In the genomic region with DNA sequence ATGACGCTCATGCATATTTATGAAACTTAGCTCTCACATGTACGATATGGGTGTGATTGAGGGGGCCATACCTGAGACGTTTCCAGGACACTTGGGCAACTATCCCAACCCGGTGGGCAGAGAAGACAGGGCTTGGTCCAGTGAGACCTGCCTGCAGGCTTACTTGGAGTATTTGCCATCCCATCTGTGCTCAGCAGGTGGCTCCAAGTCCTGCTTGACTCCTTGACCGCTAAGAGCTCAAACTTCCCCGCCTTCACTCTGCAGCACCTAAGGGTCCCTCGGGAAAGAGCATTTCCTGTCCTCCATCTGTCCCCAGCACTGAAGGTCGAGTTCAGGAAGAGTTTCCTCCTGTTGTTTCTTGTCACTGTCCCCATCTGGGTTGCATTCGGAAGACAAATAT, we compare ENCODE assay signal across 18 mouse cellular contexts.
DNase-seq lines count a peak whose midpoint lies in the region; ATAC-seq and TF ChIP-seq lines count a peak whose summit lies in the region.
"Had no signal": no experiment of that assay in that cellular context is flagged by ENCODE, and none has a peak within 500 bp of the region (broad histone marks: within the 10 kb centered on the region; RNA-seq: fewer than 3 reads in every experiment).

No protein-coding gene starts in this region.

- DNase-seq in embryo, embryonic 11 days: peak; percentile 33
- DNase-seq in embryo, embryonic 10.5 days (ENCODE audit: low spot score): no peak
- DNase-seq in kidney, postnatal 4 days: peak; percentile 15 to 20
- no peak for DNase-seq in kidney, adult 8-10 months
- peak; percentile 38 for DNase-seq in midbrain, postnatal 0 days (ENCODE audit: low spot score)
- DNase-seq in cerebellum, postnatal 25 days: no peak
- DNase-seq: cerebellum, adult 8-10 months; gastrocnemius, postnatal 36 days; heart, postnatal 10 days; kidney, postnatal 14 days; thymus, adult 2 months had no signal

- no peak for ATAC-seq in midbrain, postnatal 0 days (ENCODE audit: low FRiP score)
- ATAC-seq in midbrain, embryonic 15.5 days (replicated peaks): no peak
- ATAC-seq: CD4-positive, CD25-positive, alpha-beta regulatory T cell, adult 4 months; forebrain, embryonic 15.5 days had no signal

- no peak overlapping the region for H3K9ac ChIP-seq in midbrain, postnatal 0 days (replicated peaks; ENCODE audit: low read length, poor library complexity, severe bottlenecking)
- no peak overlapping the region for H3K9ac ChIP-seq in midbrain, embryonic 15.5 days
- H3K9ac ChIP-seq: embryonic facial prominence, embryonic 13.5 days; forebrain, embryonic 15.5 days; hindbrain, embryonic 12.5 days; liver, embryonic 15.5 days had no signal

- H3K27me3 ChIP-seq in midbrain, postnatal 0 days (ENCODE audit: insufficient read depth, low read length): no peaks in the 10 kb centered on the region
- no peaks in the 10 kb centered on the region for H3K27me3 ChIP-seq in midbrain, embryonic 15.5 days (replicated peaks)
- H3K27me3 ChIP-seq: embryonic facial prominence, embryonic 13.5 days; forebrain, embryonic 15.5 days; hindbrain, embryonic 12.5 days; liver, embryonic 15.5 days had no signal

- H3K9me3 ChIP-seq in midbrain, postnatal 0 days (ENCODE audit: low read length): no peaks in the 10 kb centered on the region
- H3K9me3 ChIP-seq in midbrain, embryonic 15.5 days: no peaks in the 10 kb centered on the region
- H3K9me3 ChIP-seq: embryonic facial prominence, embryonic 13.5 days; forebrain, embryonic 15.5 days; hindbrain, embryonic 12.5 days; liver, embryonic 15.5 days had no signal

- no peak for TF ChIP-seq POLR2A in embryonic fibroblast, embryonic 13.5 days (IDR thresholded peaks at IDR 0.05; ENCODE audit: low read depth, low read length)

- peak; percentile 40; the same call in 1 of the 2 replicates for TF ChIP-seq CTCF in midbrain, postnatal 0 days (IDR thresholded peaks at IDR 0.05)
- TF ChIP-seq CTCF in embryonic fibroblast, embryonic 13.5 days (IDR thresholded peaks at IDR 0.05; ENCODE audit: borderline replicate concordance, insufficient read depth, low read length): peak; percentile 7; the same call in 1 of the 2 replicates

- H3K36me3 ChIP-seq in midbrain, postnatal 0 days (ENCODE audit: insufficient read depth, low read length): no peaks in the 10 kb centered on the region
- no peaks in the 10 kb centered on the region for H3K36me3 ChIP-seq in midbrain, embryonic 15.5 days (replicated peaks)
- H3K36me3 ChIP-seq: embryonic facial prominence, embryonic 13.5 days; forebrain, embryonic 15.5 days; hindbrain, embryonic 12.5 days; liver, embryonic 15.5 days had no signal

- WGBS in midbrain, postnatal 0 days: 41% methylated on average over 9 of the region's 9 CpGs
- 41% methylated on average over 9 of the region's 9 CpGs for WGBS in midbrain, embryonic 15.5 days

- H3K4me1 ChIP-seq in midbrain, postnatal 0 days (ENCODE audit: insufficient read depth, low read length): no peaks in the 10 kb centered on the region
- H3K4me1 ChIP-seq in midbrain, embryonic 15.5 days: no peaks in the 10 kb centered on the region
- no peaks in the 10 kb centered on the region for H3K4me1 ChIP-seq in embryonic fibroblast, embryonic 13.5 days (ENCODE audit: control insufficient read depth, insufficient read depth, low read length)
- H3K4me1 ChIP-seq: embryonic facial prominence, embryonic 13.5 days; liver, embryonic 15.5 days had no signal

- H3K4me2 ChIP-seq in midbrain, postnatal 0 days (ENCODE audit: low read depth, low read length, poor library complexity, severe bottlenecking): no peak overlapping the region
- H3K4me2 ChIP-seq in midbrain, embryonic 15.5 days: no peak overlapping the region
- H3K4me2 ChIP-seq: embryonic facial prominence, embryonic 13.5 days; forebrain, embryonic 15.5 days; hindbrain, embryonic 12.5 days; liver, embryonic 15.5 days had no signal

- no peak overlapping the region for H3K27ac ChIP-seq in midbrain, postnatal 0 days (ENCODE audit: low read depth, low read length)
- H3K27ac ChIP-seq in midbrain, embryonic 15.5 days: no peak overlapping the region
- no peak overlapping the region for H3K27ac ChIP-seq in embryonic fibroblast, embryonic 13.5 days (ENCODE audit: insufficient read depth, low read length)
- H3K27ac ChIP-seq: embryonic facial prominence, embryonic 13.5 days; forebrain, embryonic 15.5 days; hindbrain, embryonic 12.5 days; liver, embryonic 15.5 days had no signal

- no peak overlapping the region for H3K4me3 ChIP-seq in midbrain, postnatal 0 days (ENCODE audit: low read depth, low read length)
- no peak overlapping the region for H3K4me3 ChIP-seq in midbrain, embryonic 15.5 days
- H3K4me3 ChIP-seq in embryonic fibroblast, embryonic 13.5 days (ENCODE audit: insufficient read depth, low read length): no peak overlapping the region
- H3K4me3 ChIP-seq: embryonic facial prominence, embryonic 13.5 days; forebrain, embryonic 15.5 days; hindbrain, embryonic 12.5 days; liver, embryonic 15.5 days had no signal

Comparison
In these comparisons a context has a peak if more than half of its experiments do, and no peak if none do; other contexts are left out.
1. DNase-seq: peak in embryo, embryonic 11 days (single experiment), kidney, postnatal 4 days (2 of 2) and midbrain, postnatal 0 days (single experiment); none in embryo, embryonic 10.5 days (single experiment), kidney, adult 8-10 months (0 of 2) and cerebellum, postnatal 25 days (0 of 2).